Mouse (Mus musculus) adrenal gland, postnatal 14 days (tissue): ENCODE measurements around the gene Mrps15. TPM values are rescaled to one million over a fixed set of nuclear protein-coding genes. Genes with fewer than 3 reads are reported as not detected.
A peak's percentile ranks its signal among the peaks of the same experiment; 100 is the strongest.
"Not testable (repeated sequence)": the region's sequence is repeated elsewhere in the genome, so short reads cannot be mapped to it uniquely, and the experiment has no call there.

ENCODE experiments used
- DNase-seq: peaks from one replicate; pipeline ENCODE4 v3.0.0; 2021; ENCODE audit warnings: mixed read lengths
- total RNA-seq: library from RNA; stranded (reverse); gene quantifications from 2 replicates; pipeline ENCODE4 v1.2.3, GENCODE M21; 2021

Gene Mrps15
- total RNA-seq, 1 experiment from 2014 or later, result 79.9 TPM

- DNase-seq, result no peak
Measured at GRCm38 (mm10) chr4:126077833-126078232, 31.1 kb downstream of the Mrps15 start.

- peak; percentile 48 for DNase-seq
Measured at GRCm38 (mm10) chr4:126079266-126079665, 32.5 kb downstream of the Mrps15 start.

DNA sequence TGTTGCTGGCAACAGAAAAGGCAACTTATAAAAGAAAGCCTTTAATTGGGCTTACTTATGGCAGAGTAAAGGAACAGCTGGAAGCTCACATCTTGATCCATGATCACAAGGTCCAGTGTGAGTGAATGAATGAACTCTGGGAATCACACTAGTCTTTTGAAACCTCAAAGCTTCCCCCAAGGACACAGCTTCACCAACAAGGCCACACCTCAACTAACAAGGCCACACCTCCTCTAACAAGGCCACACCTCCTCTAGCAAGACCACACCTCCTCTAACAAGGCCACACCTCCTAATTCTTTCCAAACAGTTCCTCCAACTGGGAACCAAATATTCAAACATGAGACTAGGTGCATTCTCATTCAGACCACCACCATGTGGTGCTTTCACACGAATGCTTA is 34.9 kb downstream of the Mrps15 start:
- DNase-seq, result no peak

GRCm38 (mm10) chr4:126083021-126083420 is 36.3 kb downstream of the Mrps15 start:
- DNase-seq, result no peak

DNA sequence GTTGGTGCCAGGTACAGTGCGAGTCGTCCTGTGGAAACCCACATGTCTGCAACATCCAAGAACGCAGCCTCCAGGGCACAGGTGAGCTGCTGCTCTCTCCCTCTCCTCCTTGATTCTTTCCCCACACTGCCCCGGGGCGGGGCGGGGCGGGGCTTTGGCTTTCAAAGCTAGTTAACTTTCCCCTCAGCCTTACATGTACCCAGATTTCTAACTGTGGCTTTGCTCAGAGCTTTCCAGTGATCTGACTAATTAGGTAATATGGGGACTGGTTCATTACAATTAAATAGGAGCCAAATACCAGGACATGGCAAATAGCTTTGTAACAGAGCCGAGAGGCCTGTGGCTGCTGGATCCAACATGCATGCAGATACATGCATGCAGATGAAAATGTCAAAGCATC is 37.7 kb downstream of the Mrps15 start:
- DNase-seq, result no peak

GRCm38 (mm10) chr4:126085996-126086576 is 39.4 kb downstream of the Mrps15 start:
- DNase-seq, result peak; percentile 91

GRCm38 (mm10) chr4:126090101-126090847 is 43.5 kb downstream of the Mrps15 start:
- no peak for DNase-seq

DNA sequence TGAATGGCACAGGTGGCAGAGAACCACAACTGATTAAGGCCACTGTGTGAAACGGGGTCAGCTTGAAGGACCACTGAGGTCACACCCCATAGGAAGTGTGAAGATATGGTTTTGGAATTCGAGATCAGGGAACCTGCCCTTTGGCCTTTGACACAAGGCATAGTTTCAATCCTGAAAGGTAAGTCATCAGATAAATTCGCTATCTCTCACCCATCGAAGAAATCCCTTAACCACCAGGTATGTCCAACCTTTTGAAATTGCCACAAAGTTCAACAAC is 44.1 kb downstream of the Mrps15 start:
- DNase-seq, result no peak

- DNase-seq, result no peak
Measured at GRCm38 (mm10) chr4:126091873-126092272, 45.1 kb downstream of the Mrps15 start.

- DNase-seq, result not testable (repeated sequence)
Measured at GRCm38 (mm10) chr4:126095622-126096430, 49.1 kb downstream of the Mrps15 start.

DNA sequence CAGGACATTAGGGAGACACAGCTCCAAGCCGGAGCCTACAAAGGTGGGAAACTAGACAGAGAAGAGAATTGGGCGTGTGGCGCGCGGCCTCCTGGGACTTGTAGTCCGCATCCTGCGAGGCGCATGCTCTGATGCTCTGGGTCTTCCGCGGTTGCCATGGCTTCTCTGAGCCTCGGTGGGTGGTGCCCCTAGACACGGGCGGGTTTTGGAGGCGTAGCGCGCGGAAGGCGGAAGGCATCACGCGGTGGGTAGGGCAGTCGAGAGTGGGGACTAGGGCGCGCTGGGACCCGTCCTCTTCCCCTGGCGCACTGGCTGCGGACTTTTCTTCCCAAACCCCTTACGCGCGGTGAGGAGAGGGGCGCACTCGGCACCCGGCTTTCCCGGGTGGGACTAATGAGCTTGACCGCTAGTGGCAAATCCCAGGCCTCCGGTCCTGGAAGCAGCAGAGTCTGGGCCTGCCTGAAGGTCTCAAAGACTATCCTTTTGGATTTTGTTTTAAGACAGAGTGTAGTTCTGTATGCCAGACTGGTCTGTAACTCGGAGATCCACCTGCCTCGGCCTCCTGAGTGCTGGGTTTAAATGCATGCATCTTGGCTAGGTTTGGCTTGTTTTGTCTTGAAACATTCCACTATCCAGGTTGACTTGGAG is 49.9 kb downstream of the Mrps15 start, which contains the start of gene Lsm10:
Gene Lsm10, plus strand, starts transcription at position 160 of the 648 bp plus-strand sequence.
- peak; percentile 96 for DNase-seq

DNA sequence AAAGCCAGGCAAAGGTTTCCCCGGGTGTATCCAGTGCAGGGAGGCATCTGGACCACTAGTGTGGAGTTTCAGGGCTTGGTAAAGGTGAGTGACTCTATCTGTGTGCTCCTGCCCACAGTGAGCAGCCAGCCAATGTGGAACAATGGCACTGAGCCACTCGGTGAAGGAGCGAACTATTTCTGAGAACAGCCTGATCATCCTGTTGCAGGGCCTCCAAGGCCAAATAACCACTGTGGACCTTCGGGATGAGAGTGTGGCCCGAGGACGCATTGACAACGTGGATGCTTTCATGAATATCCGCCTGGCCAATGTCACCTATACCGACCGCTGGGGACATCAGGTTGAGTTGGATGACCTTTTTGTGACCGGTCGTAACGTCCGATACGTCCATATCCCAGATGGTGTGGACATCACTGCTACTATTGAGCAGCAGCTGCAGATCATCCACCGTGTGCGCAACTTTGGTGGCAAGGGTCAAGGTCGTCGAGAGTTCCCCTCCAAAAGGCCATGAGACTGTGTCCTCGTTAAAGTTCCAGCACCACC is 51.1 kb downstream of the Mrps15 start:
- DNase-seq, result peak; percentile 28

DNA sequence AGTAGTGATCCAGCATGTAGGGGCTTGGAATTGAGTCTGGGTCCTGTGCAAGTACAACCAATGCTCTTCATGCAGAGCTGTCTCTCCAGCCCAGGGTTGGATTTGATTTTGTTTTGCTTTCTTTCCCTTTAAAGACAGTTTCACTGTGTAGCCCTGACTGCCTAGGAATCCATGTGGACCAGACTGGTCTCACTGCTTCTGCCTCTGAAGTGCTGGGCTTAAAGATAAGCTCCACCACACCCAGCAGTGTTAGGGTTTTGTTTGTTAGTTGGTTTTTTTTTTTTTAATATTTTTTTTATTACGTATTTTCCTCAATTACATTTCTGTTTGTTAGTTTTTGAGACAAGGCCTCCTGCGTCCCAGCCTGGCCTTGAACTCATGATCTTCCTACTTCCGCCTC is 52.6 kb downstream of the Mrps15 start:
- DNase-seq, result no peak

- no peak for DNase-seq
Measured at GRCm38 (mm10) chr4:126100764-126101163, 54.0 kb downstream of the Mrps15 start.

- DNase-seq, result peak; percentile 28
Measured at GRCm38 (mm10) chr4:126102061-126102841, 55.5 kb downstream of the Mrps15 start.

GRCm38 (mm10) chr4:126103057-126103581 is 56.4 kb downstream of the Mrps15 start:
- peak; percentile 97 for DNase-seq

GRCm38 (mm10) chr4:126103590-126104068 is 56.9 kb downstream of the Mrps15 start, which contains the start of gene Stk40:
Stk40 (plus strand) TSS chr4:126103957.
- DNase-seq, result peak; percentile 98

DNA sequence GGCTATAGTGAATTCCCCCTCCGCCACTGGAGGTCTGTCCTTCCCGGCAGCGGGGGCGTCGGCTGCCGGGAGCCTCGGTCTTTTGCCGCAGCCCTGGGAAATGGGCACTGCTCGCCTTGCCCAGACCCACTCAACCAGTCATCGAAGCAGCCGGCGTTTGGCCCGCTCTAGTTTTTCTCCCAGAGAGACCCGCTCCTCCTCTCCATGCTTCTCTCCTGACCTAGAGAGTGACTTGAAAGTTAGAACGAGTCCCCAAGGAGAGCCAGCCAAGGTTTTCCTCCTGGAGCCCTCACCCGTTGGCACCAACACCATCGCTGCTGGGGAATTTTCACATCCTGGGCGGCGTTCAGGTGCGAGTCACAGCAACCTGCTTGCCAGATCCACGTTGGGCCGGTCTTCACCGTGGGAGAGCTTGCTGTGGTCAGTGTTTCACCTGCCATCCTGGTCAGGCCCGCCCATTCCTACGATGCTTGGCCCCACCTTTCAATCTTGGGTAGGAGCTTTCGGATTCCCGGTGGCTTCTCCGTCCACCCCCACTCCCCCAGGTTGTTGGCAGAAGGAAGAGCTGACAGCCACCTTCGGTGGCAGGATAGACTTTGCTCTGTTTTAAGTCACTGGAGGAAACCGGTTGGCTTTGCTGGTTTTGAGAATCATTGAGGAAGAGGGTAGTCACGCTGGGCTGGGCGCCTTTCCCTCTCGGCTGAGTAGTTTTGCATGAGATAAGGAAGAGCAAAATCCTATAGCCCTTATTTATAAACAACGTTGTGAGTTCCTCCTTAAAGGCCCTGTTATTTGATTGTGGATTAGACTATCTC is 57.7 kb downstream of the Mrps15 start:
- DNase-seq, result peak; percentile 57
